Mouse (Mus musculus) 3T3-L1 (cell line): Measurements from ENCODE around the gene Mrpl4.

Experiments
- DNase-seq: peaks from one replicate; pipeline ENCODE4 v3.0.0-alpha.2; 2015; ENCODE audit warnings: low read depth, low spot score

Mrpl4 gene

GRCm38 (mm10) chr9:21017177-21017575 lies 14.6 kb downstream of the Mrpl4 start:
- no peak for DNase-seq

GRCm38 (mm10) chr9:21018600-21018999 lies 16.1 kb downstream of the Mrpl4 start:
- no peak for DNase-seq

- no peak for DNase-seq
Measured at GRCm38 (mm10) chr9:21021363-21021762, 18.8 kb downstream of the Mrpl4 start.

DNA sequence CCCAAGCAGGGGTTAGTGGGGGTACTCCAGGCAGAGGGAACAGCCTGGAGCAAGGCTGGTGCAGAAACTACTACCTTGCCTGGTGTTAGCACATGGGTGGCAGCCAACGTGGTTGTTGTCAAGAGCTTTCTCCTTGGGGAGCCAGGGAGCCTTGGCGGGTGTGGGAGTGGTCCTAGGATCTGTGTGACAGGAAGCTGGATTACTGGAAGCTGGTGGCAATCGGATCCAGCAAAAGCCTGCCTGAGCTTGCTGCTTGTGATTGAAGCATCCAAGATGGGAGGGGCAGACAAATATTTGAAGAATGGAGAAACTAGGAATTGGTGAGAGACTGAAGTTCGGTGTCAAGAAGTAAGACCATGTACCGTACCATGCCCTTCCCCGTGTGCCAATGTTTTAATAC lies 19.8 kb downstream of the Mrpl4 start:
- DNase-seq, result no peak

GRCm38 (mm10) chr9:21022726-21023125 lies 20.2 kb downstream of the Mrpl4 start:
- DNase-seq, result no peak

- DNase-seq, result no peak
Measured at GRCm38 (mm10) chr9:21025258-21025810, 22.8 kb downstream of the Mrpl4 start.

- no peak for DNase-seq
Measured at GRCm38 (mm10) chr9:21026849-21027248, 24.3 kb downstream of the Mrpl4 start.

- DNase-seq, result no peak
Measured at GRCm38 (mm10) chr9:21027774-21028290, 25.3 kb downstream of the Mrpl4 start.

DNA sequence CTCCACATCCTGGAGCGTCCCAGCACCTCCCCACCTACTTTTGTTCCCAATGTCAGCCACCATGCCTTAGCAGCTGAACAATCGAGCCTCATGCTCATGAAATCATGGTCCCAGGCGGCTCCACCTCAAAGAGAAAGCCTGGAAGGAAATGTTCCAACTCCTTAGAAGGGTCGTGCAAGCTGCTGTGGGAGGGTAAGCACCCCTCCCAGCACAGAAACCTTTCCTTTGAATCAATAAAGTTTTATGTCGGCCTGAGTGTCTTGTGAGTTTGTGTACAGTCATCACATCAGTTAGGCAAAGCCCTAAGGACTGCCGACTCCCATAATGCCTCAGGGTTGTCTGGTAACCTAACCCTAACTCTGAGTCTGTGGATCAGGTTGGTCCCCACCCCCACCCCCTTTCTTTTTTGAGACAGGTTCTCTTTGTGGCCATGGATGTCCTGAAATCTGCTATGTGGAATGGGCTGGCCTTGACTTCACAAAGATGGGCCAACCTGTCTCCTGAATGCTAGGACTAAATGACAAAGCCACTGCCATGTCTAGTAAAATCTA lies 26.1 kb downstream of the Mrpl4 start:
- DNase-seq, result no peak

DNA sequence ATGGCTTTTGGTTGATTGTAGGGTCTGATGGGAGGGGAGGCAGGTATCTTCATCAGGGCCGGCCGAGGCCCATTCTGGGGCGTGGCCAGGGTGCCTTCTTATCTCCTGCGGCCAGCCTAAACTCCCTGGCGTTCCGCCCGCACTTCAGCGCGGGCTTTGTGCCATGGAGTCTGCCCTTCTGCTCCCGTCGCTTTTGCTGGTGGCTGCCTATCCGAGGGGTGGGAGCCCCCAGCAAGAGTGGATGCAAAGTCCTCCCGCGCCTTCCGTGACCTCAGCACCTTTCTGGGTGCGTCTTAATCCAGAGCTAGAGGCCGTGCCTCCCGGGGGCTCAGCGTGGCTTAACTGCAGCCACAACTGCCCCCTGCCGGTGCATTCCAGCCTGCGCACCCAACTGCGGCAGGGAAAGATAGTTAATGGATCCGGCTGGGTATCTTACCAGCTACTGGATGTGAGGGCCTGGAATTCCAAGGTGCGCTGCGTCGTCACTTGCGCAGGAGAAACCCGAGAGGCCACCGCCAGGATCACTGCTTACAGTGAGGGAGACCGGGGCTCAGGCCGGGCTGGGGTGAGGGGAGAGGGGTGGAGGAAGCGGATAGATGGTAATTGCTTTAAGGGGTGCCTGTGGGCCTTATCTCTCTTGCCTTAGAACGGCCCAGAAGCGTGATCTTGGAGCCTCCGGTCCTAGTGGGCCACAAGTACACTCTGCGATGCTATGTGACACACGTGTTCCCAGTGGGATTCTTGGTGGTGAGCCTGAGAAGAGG lies 26.9 kb downstream of the Mrpl4 start, which contains the start of gene Icam4:
Icam4 (plus strand) TSS at position 83 of the 764 bp plus-strand sequence.
- peak; percentile 49 for DNase-seq

GRCm38 (mm10) chr9:21030055-21030600 lies 27.6 kb downstream of the Mrpl4 start:
- DNase-seq, result no peak

DNA sequence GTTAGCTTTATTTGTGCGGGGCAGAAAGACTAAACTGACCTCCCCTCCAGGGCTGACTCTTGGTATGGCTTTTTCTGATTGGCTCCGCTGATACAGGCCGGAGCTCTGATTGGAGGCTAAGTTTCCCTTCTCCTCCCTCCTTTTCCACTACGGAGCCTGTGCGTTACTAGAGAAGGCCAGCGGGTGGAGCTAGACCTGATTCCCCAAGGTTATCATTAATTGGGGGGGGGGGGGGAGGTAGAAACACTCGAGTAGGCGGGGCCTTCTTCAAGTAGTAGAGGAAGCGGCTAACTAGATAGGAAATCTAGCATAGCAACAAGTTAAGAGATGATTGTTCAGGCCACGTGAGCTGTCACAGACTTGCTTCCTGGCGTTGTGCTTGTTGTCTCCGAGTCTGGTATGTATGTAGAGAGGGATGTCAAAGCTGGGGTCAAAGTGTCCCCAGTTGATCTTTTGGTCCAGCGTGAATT lies 28.3 kb downstream of the Mrpl4 start:
- peak; percentile 97 for DNase-seq

GRCm38 (mm10) chr9:21031251-21031895 lies 28.8 kb downstream of the Mrpl4 start:
- DNase-seq, result peak; percentile 84

GRCm38 (mm10) chr9:21031896-21032351 lies 29.4 kb downstream of the Mrpl4 start, which contains the start of gene Icam5:
Icam5 (plus strand) TSS chr9:21032073.
- peak; percentile 45 for DNase-seq

DNA sequence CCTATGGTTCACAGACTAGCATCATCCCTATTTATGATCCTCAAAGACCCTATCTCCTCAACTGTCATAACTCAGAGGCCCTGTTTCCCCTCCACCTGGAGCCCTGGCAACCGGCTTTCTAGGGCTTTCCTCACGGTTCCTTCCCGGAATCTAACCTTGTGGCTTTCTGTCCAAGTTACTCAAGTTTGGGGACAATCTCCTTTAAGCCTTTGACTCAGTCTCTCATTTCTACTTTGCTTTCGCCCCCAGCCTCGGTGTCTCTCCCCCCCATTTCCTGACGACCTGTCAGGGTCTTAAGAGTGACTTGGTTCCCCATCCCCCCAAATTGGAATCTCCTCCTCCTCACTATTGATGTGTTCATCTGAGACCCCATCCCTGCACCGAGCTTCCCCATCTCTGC lies 30.0 kb downstream of the Mrpl4 start:
- DNase-seq, result no peak

GRCm38 (mm10) chr9:21033136-21033535 lies 30.6 kb downstream of the Mrpl4 start:
- peak; percentile 94 for DNase-seq

DNA sequence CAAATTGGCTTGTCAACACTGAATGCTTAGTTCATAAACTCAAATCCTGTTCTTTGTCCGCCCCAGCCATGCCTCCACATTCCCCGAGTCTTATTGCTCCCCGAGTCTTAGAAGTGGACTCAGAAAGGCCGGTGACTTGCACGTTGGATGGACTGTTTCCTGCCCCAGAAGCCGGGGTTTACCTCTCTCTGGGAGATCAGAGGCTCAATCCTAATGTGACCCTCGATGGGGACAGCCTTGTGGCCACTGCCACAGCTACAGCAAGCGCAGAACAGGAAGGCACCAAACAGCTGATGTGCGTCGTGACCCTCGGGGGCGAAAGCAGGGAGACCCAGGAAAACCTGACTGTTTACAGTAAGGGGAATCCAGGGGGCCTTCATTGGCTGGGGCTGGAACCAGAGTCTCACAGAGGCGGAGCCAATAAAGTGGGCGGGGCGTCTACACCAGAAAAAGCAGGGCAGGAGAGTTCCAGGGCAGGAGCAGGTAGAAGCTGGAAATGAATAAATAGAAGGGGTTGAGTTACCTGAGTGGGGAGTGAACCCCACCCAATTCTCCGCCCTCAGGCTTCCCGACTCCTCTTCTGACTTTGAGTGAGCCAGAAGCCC lies 32.0 kb downstream of the Mrpl4 start:
- no peak for DNase-seq

- DNase-seq, result no peak
Measured at GRCm38 (mm10) chr9:21035586-21035985, 33.0 kb downstream of the Mrpl4 start.

DNA sequence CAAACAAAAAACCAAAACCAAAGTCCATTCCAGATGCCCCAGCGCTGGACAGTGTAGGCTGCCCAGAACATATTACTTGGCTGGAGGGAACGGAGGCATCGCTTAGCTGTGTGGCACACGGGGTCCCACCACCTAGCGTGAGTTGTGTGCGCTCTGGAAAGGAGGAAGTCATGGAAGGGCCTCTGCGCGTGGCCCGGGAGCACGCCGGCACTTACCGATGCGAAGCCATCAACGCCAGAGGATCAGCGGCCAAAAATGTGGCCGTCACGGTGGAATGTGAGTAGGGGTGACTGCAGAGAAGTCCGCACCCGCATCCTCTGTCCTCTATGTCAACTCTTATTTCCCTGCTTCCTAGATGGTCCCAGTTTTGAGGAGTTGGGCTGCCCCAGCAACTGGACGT lies 33.6 kb downstream of the Mrpl4 start:
- DNase-seq, result no peak

GRCm38 (mm10) chr9:21036666-21037065 lies 34.1 kb downstream of the Mrpl4 start:
- DNase-seq, result no peak

GRCm38 (mm10) chr9:21037481-21037891 lies 34.9 kb downstream of the Mrpl4 start:
- DNase-seq, result no peak
